Mouse (Mus musculus) cerebellum, postnatal 4 days (tissue): ENCODE measurements at regions not wholly inside any gene's neighbourhood (a gene's known extent, or its start where the extent isn't known, plus 50 kb on each side); places are given as distances from the start of the nearest gene placed in this dataset.
A peak's percentile ranks its signal among the peaks of the same experiment; 100 is the strongest.

Experiments used
- DNase-seq, 2 experiments: peaks; one replicate each; pipeline ENCODE4 v3.0.0; 2022; ENCODE audit warnings: low spot score in 2 of 2, mixed read lengths in 1 of 2

GRCm38 (mm10) chr1:142838663-142839062 is 801.8 kb upstream of the B3galt2 start:
- DNase-seq, result no peak

- no peak for DNase-seq
Measured at GRCm38 (mm10) chr1:142867024-142867700, 773.3 kb upstream of the B3galt2 start.

GRCm38 (mm10) chr1:142891842-142892241 is 748.6 kb upstream of the B3galt2 start:
- no peak for DNase-seq

- no peak for DNase-seq
Measured at GRCm38 (mm10) chr1:142893156-142893555, 747.3 kb upstream of the B3galt2 start.

GRCm38 (mm10) chr1:142894145-142894544 is 746.3 kb upstream of the B3galt2 start:
- no peak for DNase-seq

GRCm38 (mm10) chr1:142895081-142895480 is 745.4 kb upstream of the B3galt2 start:
- DNase-seq, result no peak

- DNase-seq, result no peak
Measured at GRCm38 (mm10) chr1:142909907-142910306, 730.6 kb upstream of the B3galt2 start.

GRCm38 (mm10) chr1:142956686-142957085 is 683.8 kb upstream of the B3galt2 start:
- peak in 1 of 2 experiments; percentile 4 for DNase-seq

- DNase-seq, result no peak
Measured at GRCm38 (mm10) chr1:142971475-142971874, 669.0 kb upstream of the B3galt2 start.

- DNase-seq, result no peak
Measured at GRCm38 (mm10) chr1:142973387-142973786, 667.1 kb upstream of the B3galt2 start.

- no peak for DNase-seq
Measured at GRCm38 (mm10) chr1:142982994-142983393, 657.5 kb upstream of the B3galt2 start.

GRCm38 (mm10) chr1:142983641-142984040 is 656.8 kb upstream of the B3galt2 start:
- no peak for DNase-seq

- DNase-seq, result peak in 1 of 2 experiments; percentile 56
Measured at GRCm38 (mm10) chr1:142985516-142985915, 654.9 kb upstream of the B3galt2 start.

- DNase-seq, result no peak
Measured at GRCm38 (mm10) chr1:143000216-143000615, 640.2 kb upstream of the B3galt2 start.

- DNase-seq, result no peak
Measured at GRCm38 (mm10) chr1:143001112-143001511, 639.4 kb upstream of the B3galt2 start.

- DNase-seq, result no peak
Measured at GRCm38 (mm10) chr1:143006045-143006444, 634.4 kb upstream of the B3galt2 start.

GRCm38 (mm10) chr1:143019982-143020381 is 620.5 kb upstream of the B3galt2 start:
- no peak for DNase-seq

- DNase-seq, result no peak
Measured at GRCm38 (mm10) chr1:143053161-143053560, 587.3 kb upstream of the B3galt2 start.

- no peak for DNase-seq
Measured at GRCm38 (mm10) chr1:143053599-143053998, 586.9 kb upstream of the B3galt2 start.

- DNase-seq, result no peak
Measured at GRCm38 (mm10) chr1:143054451-143055024, 585.9 kb upstream of the B3galt2 start.

GRCm38 (mm10) chr1:143060698-143061576 is 579.5 kb upstream of the B3galt2 start:
- DNase-seq, result no peak

GRCm38 (mm10) chr1:143065493-143065892 is 575.0 kb upstream of the B3galt2 start:
- no peak for DNase-seq
